Mouse (Mus musculus): Measurements from ENCODE around the gene Slc38a1. TPM values are rescaled to one million over a fixed set of nuclear protein-coding genes. Genes with fewer than 3 reads are reported as not detected.

Gene Slc38a1
- polyA plus RNA-seq, 1 experiment = 17.0 TPM

DNA sequence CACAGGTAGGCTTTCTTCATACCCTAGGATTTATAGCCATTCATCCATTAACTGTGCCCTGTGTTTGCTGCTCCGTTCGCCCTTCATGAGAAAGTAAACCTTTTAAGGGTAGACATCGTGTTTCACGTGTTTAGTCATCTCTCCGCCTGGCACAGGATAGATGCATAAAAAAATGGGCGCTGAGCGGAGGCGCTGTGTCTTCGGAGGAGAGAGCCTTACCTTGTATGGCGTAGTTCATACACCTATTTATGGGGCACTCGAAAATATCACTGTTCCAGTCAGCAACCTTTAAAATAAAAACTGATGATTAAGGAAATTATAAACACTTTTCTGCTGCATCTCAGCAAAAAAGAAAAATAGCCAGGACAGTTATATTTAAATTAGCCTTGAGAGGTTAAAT lies 105.4 kb downstream of the Slc38a1 start:
- no peaks in the 10 kb centered on the region for H3K4me1 ChIP-seq (ENCODE audit: control insufficient read depth, insufficient read depth, low read length)
- H3K4me3 ChIP-seq (replicated peaks; ENCODE audit: control insufficient read depth, low read depth, low read length) = no peak overlapping the region
- TF ChIP-seq POLR2A (IDR thresholded peaks at IDR 0.05; ENCODE audit: borderline replicate concordance, control insufficient read depth, low read depth, low read length) (no peak), CTCF (IDR thresholded peaks at IDR 0.05; ENCODE audit: control insufficient read depth, insufficient read depth, low read length) (no peak)
- WGBS = 88% methylated on average over 11 of the region's 11 CpGs
- H3K27ac ChIP-seq (ENCODE audit: control insufficient read depth, insufficient read depth, low read depth, low read length, poor library complexity) = no peak overlapping the region

- Histone ChIP-seq H3K27ac (ENCODE audit: control insufficient read depth, insufficient read depth, low read depth, low read length, poor library complexity) (no peak overlapping the region), H3K4me1 (ENCODE audit: control insufficient read depth, insufficient read depth, low read length) (no peaks in the 10 kb centered on the region), H3K4me3 (replicated peaks; ENCODE audit: control insufficient read depth, low read depth, low read length) (no peak overlapping the region)
- WGBS = 88% methylated on average over 7 of the region's 7 CpGs
- TF ChIP-seq POLR2A (IDR thresholded peaks at IDR 0.05; ENCODE audit: borderline replicate concordance, control insufficient read depth, low read depth, low read length) (no peak), CTCF (IDR thresholded peaks at IDR 0.05; ENCODE audit: control insufficient read depth, insufficient read depth, low read length) (no peak)
Observed at GRCm38 (mm10) chr15:96536412-96536811, 106.3 kb downstream of the Slc38a1 start.

DNA sequence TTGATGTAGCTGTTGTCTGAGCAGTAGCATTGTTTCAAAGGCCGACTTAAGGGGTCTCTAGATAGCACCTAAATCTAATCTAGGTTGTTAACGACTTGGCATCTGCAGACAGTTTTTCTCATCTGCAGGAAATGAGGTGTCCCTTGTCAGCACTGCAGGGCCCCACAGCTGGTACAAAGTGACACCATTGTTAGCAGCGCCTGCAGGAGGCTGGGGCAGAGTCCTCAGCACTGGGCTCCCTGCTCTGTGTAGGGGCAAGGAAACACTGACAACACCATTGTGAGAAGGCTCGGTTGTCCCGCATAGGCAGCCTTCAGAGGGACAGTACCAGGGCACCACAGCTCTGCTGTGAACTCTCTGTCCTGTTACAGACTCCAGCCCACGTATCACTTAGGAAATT lies 115.0 kb downstream of the Slc38a1 start:
- Histone ChIP-seq H3K27ac (ENCODE audit: control insufficient read depth, insufficient read depth, low read depth, low read length, poor library complexity) (no peak overlapping the region), H3K4me1 (ENCODE audit: control insufficient read depth, insufficient read depth, low read length) (no peaks in the 10 kb centered on the region), H3K4me3 (replicated peaks; ENCODE audit: control insufficient read depth, low read depth, low read length) (no peak overlapping the region)
- TF ChIP-seq POLR2A (IDR thresholded peaks at IDR 0.05; ENCODE audit: borderline replicate concordance, control insufficient read depth, low read depth, low read length) (no peak), CTCF (IDR thresholded peaks at IDR 0.05; ENCODE audit: control insufficient read depth, insufficient read depth, low read length) (no peak)
- WGBS = 51% methylated on average over 6 of the region's 6 CpGs

GRCm38 (mm10) chr15:96524239-96524738 lies 118.4 kb downstream of the Slc38a1 start:
- 87% methylated on average over 9 of the region's 9 CpGs for WGBS
- Histone ChIP-seq H3K4me1 (ENCODE audit: control insufficient read depth, insufficient read depth, low read length) (no peaks in the 10 kb centered on the region), H3K27ac (ENCODE audit: control insufficient read depth, insufficient read depth, low read depth, low read length, poor library complexity) (no peak overlapping the region), H3K4me3 (replicated peaks; ENCODE audit: control insufficient read depth, low read depth, low read length) (no peak overlapping the region)
- TF ChIP-seq POLR2A (IDR thresholded peaks at IDR 0.05; ENCODE audit: borderline replicate concordance, control insufficient read depth, low read depth, low read length) = no peak
- no peak for TF ChIP-seq CTCF (IDR thresholded peaks at IDR 0.05; ENCODE audit: control insufficient read depth, insufficient read depth, low read length)

Other genes with a start within 250 kb of the Slc38a1 start
- 30.4 and 32.1 TPM in 2 replicates for gene Scaf11, start 182.1 kb downstream of the Slc38a1 start, polyA plus RNA-seq (2011; ENCODE audit: insufficient read depth, insufficient read length, low replicate concordance, missing spikeins)
- 22.5 and 51.3 TPM in 2 replicates for gene Slc38a2, start 56.8 kb upstream of the Slc38a1 start, polyA plus RNA-seq (2011; ENCODE audit: insufficient read depth, insufficient read length, low replicate concordance, missing spikeins)